31 mouse cellular contexts compared by ENCODE assay signal in genomic region chr8:85057367-85057766, GRCm38 (mm10). TPM values are rescaled to one million over a fixed set of nuclear protein-coding genes. Genes with fewer than 3 reads are reported as not detected.
A peak's percentile ranks its signal among the peaks of the same experiment; 100 is the strongest.
DNase-seq lines count a peak whose midpoint lies in the region; ATAC-seq lines count a peak whose summit lies in the region.
"Had no signal": no experiment of that assay in that cellular context is flagged by ENCODE, and none has a peak within 500 bp of the region (broad histone marks: within the 10 kb centered on the region; RNA-seq: fewer than 3 reads in every experiment).

No protein-coding gene starts in this region.

- H3K9me3 ChIP-seq in heart, embryonic 12.5 days (replicated peaks) = no peaks in the 10 kb centered on the region
- H3K9me3 ChIP-seq: embryonic facial prominence, embryonic 13.5 days; embryonic facial prominence, embryonic 15.5 days; forebrain, embryonic 10.5 days; forebrain, embryonic 12.5 days had no signal

- no peak overlapping the region for H3K27ac ChIP-seq in heart, embryonic 12.5 days (ENCODE audit: poor library complexity, severe bottlenecking)
- H3K27ac ChIP-seq: embryonic facial prominence, embryonic 13.5 days; embryonic facial prominence, embryonic 15.5 days; forebrain, embryonic 10.5 days; forebrain, embryonic 12.5 days had no signal

- peaks cover 56% of the 10 kb centered on the region for H3K36me3 ChIP-seq in heart, embryonic 12.5 days

- H3K9ac ChIP-seq in heart, embryonic 12.5 days = no peak overlapping the region
- H3K9ac ChIP-seq: embryonic facial prominence, embryonic 13.5 days; embryonic facial prominence, embryonic 15.5 days; forebrain, embryonic 12.5 days had no signal

- DNase-seq in adrenal gland, postnatal 14 days = peak; percentile 47
- no peak for DNase-seq in adrenal gland, postnatal 10 days
- peak; percentile 34 for DNase-seq in 416B (ENCODE audit: low read depth)
- DNase-seq in ES-CJ7 (ENCODE audit: low read depth, low spot score) = peak; percentile 42
- DNase-seq in gastrocnemius, postnatal 25 days = no peak
- DNase-seq: adrenal gland, postnatal 25 days; B cell, adult 2 months; cerebellum, adult 11 months; cerebellum, adult 18-20 months; cerebellum, adult 8-10 months; cerebellum, adult 9-11 months; cerebellum, postnatal 14 days; cerebellum, postnatal 36 days; embryo, embryonic 11 days had no signal

- H3K4me1 ChIP-seq in heart, embryonic 12.5 days (replicated peaks) = peaks cover 8% of the 10 kb centered on the region; the same call in 1 of the 2 replicates

- no peak for ATAC-seq in heart, embryonic 12.5 days (ENCODE audit: insufficient number of reproducible peaks, low FRiP score)
- ATAC-seq: CD4-positive, CD25-positive, alpha-beta regulatory T cell, adult 4 months; forebrain, embryonic 14.5 days; forebrain, embryonic 16.5 days had no signal

- WGBS in heart, embryonic 12.5 days = 85% methylated on average over 7 of the region's 7 CpGs

- no peaks in the 10 kb centered on the region for H3K27me3 ChIP-seq in heart, embryonic 12.5 days (replicated peaks)
- H3K27me3 ChIP-seq: CH12.LX; embryonic facial prominence, embryonic 13.5 days; embryonic facial prominence, embryonic 15.5 days; forebrain, embryonic 12.5 days had no signal

- no peak overlapping the region for H3K4me2 ChIP-seq in heart, embryonic 12.5 days
- H3K4me2 ChIP-seq: embryonic facial prominence, embryonic 13.5 days; embryonic facial prominence, embryonic 15.5 days; forebrain, embryonic 12.5 days had no signal

- no peak overlapping the region for H3K4me3 ChIP-seq in heart, embryonic 12.5 days
- H3K4me3 ChIP-seq: embryonic facial prominence, embryonic 13.5 days; embryonic facial prominence, embryonic 15.5 days; erythroblast, embryonic 14.5 days; forebrain, embryonic 10.5 days; forebrain, embryonic 12.5 days had no signal

RNA-seq across cellular contexts. Expression of gene Fbxw9, which starts 2.5 kb away (rescaled TPM):
- total RNA-seq in adrenal gland, postnatal 14 days (2021) = 18.0 and 18.4 TPM in 2 replicates
- 10 to 100 TPM; 22.4 to 24.9 TPM for total RNA-seq in adrenal gland, postnatal 10 days (2021)
- total RNA-seq in gastrocnemius, postnatal 25 days (2021) = 1 to 10 TPM; 1.8 to 2.2 TPM
- 17.3 and 18.8 TPM in 2 replicates for polyA plus RNA-seq in heart, embryonic 12.5 days (2016; fragmentation: Nextera tagmentation; extraction: Ambion mirVana)

RNA-seq across cellular contexts. Expression of gene Gm5741, which starts 10.4 kb away (rescaled TPM):
- total RNA-seq in adrenal gland, postnatal 14 days (2021) = not detected in 2 replicates
- total RNA-seq in adrenal gland, postnatal 10 days (2021) = 1 to 10 TPM in 1 of 2 experiments, not detected in 1; 1.2 TPM
- total RNA-seq in gastrocnemius, postnatal 25 days (2021) = not detected
- not detected in 2 replicates for polyA plus RNA-seq in heart, embryonic 12.5 days (2016; fragmentation: Nextera tagmentation; extraction: Ambion mirVana)
- total RNA-seq: adrenal gland, postnatal 25 days; adrenal gland, postnatal 4 days; CH12.LX; common myeloid progenitor, adult 5-6 weeks; ES-E14; MEL had no signal
- polyA plus RNA-seq: brain, embryonic 14.5 days; embryonic facial prominence, embryonic 11.5 days; erythroblast, embryonic 14.5 days; forebrain, embryonic 10.5 days; forebrain, embryonic 14.5 days; frontal cortex, adult 2 months had no signal

RNA-seq across cellular contexts. Expression of gene Dhps, which starts 14.2 kb away (rescaled TPM):
- 28.7 and 40.6 TPM in 2 replicates for total RNA-seq in adrenal gland, postnatal 14 days (2021)
- 10 to 100 TPM; 35.7 to 36.5 TPM for total RNA-seq in adrenal gland, postnatal 10 days (2021)
- 10 to 100 TPM; 18.6 to 20.3 TPM for total RNA-seq in gastrocnemius, postnatal 25 days (2021)
- polyA plus RNA-seq in heart, embryonic 12.5 days (2016; fragmentation: Nextera tagmentation; extraction: Ambion mirVana) = 50.4 and 60.9 TPM in 2 replicates

RNA-seq across cellular contexts. Expression of gene Tnpo2, which starts 20.7 kb away (rescaled TPM):
- 65.9 and 67.8 TPM in 2 replicates for total RNA-seq in adrenal gland, postnatal 14 days (2021)
- 10 to 100 TPM; 56.6 to 59.7 TPM for total RNA-seq in adrenal gland, postnatal 10 days (2021)
- 10 to 100 TPM; 23.5 to 27.9 TPM for total RNA-seq in gastrocnemius, postnatal 25 days (2021)
- 28.8 and 34.4 TPM in 2 replicates for polyA plus RNA-seq in heart, embryonic 12.5 days (2016; fragmentation: Nextera tagmentation; extraction: Ambion mirVana)

RNA-seq across cellular contexts. Expression of gene Wdr83os, which starts 23.2 kb away (rescaled TPM):
- 68.3 and 70.3 TPM in 2 replicates for total RNA-seq in adrenal gland, postnatal 14 days (2021)
- 10 to 100 TPM; 58.2 to 70.5 TPM for total RNA-seq in adrenal gland, postnatal 10 days (2021)
- total RNA-seq in gastrocnemius, postnatal 25 days (2021) = 10 to 100 TPM; 39.8 to 43.1 TPM
- 107 and 109 TPM in 2 replicates for polyA plus RNA-seq in heart, embryonic 12.5 days (2016; fragmentation: Nextera tagmentation; extraction: Ambion mirVana)

Comparison
In these comparisons a context has a peak if more than half of its experiments do, and no peak if none do; other contexts are left out.
1. DNase-seq: peak in adrenal gland, postnatal 14 days (single experiment), 416B (single experiment) and ES-CJ7 (single experiment); none in adrenal gland, postnatal 10 days (single experiment) and gastrocnemius, postnatal 25 days (single experiment).